Mouse (Mus musculus): ENCODE data around the gene Rbfox1. TPM values are rescaled to one million over a fixed set of nuclear protein-coding genes. Genes with fewer than 3 reads are reported as not detected.

Gene Rbfox1
- total RNA-seq, 2 experiments from 2014 or later: 342 to 356 TPM

DNA sequence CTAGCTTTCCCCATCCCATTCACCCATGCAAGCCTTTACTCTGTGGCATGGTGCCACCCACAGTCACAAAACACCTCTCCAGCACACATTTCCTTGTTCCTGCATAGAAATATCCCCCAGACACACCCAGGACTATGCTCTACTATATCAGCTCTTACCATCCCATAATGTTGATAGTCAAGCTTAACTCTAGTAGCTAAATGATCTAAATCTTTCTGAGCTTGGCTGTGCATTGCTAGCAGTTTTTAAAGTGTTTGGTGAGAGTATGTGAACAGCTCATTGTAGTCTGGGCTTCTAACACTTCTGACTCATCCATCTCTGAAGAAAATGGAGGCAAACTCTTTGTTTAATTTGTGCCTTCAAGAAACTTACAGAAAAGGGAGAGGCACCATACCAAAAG is 297.2 kb downstream of the Rbfox1 start:
- DNase-seq (ENCODE audit: low spot score in 2 of 2): no peak

DNA sequence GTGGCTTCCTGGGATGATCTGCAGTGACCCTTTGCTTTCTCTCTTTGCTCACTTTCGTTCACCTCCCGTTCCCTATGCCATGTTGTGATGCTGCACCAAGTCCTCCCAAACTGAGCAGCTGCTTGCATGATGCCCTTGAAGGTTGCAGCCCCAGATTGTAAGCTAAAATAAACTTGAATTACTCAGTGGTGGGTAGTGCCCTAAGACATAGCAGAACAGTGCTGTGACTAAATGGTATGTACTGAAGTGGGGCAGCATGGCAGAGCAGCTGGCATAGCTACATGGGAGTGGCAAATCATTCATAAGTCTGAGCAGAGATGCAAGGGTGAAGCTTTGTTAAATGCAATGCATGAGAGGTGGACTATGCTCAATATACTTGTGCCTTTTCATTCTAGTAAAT is 307.2 kb downstream of the Rbfox1 start:
- peak in 1 of 2 experiments; percentile 13 for DNase-seq (ENCODE audit: low spot score in 2 of 2)

DNA sequence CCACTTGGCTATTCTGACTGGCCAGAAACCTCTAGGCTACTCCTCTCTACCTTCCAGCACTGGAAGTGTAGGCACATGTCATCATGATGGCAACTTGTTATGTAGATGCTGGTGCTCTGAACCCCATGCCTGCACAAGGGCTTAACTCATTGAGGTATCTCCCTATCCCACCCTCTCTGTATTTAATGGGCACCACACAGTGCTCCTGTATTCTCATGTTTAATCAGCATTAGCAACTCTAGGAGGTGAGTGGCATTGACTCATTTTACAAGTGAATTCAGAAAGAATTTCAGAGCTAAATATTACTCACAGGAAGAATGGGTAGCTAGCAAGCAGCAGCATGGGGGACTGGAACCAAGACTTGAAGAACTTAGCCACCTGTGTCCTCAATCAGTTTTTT is 321.3 kb downstream of the Rbfox1 start:
- DNase-seq (ENCODE audit: low spot score in 2 of 2): no peak

DNA sequence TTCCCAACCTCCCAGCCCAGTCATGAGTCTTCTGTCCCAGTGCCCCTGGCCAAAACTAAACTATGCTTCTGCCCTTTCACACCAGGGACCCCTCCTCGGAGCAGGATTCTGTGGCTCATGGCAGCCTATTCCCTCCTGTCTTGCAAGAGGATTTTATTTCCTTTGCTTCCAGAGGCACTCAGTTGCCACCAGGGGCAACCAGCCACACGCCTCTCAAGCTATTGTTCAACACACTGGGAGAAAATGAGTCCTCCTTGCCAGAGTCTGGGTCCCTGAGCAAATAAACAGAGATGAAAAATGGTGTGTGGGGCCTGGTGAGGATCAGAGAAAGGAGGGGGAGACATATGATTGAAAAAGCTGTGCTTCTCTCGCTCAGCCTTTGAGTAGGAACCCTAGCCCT is 327.8 kb downstream of the Rbfox1 start:
- DNase-seq (ENCODE audit: low spot score in 2 of 2): no peak

DNA sequence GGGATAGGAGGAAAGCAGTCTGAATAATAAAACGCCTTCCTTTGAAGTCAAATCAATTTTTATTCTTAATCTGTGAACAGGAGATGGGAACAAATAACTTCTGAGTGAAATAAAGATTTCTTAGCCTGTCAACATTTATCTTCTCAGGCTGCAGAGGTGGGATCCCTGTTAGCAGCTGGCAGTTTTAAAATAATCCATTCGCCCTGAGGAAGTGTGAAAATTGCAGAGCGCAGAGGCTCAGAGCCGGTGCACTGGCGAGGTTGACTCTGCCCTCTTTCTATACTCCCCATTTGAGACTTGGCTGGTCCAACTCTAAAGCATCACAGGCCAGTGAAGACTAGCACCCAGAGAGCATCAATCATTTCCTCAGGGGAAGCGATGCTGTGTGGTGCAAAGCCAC is 342.3 kb downstream of the Rbfox1 start:
- no peak for DNase-seq (ENCODE audit: low spot score in 2 of 2)

DNA sequence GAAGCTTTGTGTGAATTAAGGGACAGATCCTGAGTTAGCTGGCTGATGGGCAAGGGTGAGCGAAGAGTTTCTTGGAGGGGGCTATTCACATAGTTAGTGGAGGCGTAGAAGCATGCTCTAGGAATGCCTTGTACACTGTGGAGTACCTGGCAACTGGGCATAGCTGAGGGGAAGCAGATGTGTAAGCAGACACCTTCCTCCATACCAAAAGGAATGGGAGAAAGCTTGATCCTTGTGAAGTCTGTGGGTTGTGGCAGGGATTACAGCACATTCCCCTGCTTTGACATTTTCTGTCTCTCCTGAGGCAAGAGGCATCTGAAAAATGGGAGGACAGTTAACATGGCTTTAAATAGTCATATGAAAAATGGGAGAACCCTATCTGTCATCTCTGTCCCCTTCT is 347.8 kb downstream of the Rbfox1 start:
- no peak for DNase-seq (ENCODE audit: low spot score in 2 of 2)

DNA sequence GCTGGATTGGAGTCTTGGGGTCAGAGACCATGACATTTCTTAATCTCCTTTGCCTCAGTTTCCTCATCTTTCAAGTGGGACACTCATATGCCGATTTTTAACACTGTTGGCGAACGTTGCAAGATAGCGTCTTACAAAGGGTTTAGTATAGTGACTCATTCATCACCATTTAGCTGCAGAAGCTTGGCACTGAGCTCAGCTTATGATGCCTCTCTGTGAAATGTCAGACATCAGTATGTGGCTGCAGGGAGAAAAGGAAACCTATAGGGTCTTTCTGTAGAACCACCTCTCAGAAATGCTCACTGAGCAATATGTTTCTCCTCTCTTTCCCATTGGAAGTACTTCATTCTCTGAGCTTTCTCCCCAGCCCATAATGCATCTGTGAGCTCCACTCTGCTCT is 356.2 kb downstream of the Rbfox1 start:
- DNase-seq (ENCODE audit: low spot score in 2 of 2): no peak

DNA sequence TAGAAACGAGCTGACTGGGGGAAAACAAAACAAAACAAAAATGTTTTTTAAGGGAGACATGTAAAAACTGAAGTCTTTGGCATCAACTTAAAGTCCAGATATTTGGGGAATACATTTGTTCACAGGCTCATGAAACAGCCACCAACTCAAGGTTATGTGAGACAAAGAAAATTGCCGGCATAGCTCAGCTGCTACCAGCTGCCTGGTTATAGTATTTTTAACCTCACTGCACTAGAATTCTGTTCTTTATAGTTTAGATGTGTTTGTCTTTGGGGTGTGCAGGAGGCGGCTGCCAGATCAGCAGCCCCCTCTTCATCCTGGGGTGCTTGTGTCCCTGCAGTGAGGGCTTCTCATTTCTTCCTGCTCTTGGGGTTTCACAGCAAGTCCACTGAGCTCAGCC is 357.3 kb downstream of the Rbfox1 start:
- no peak for DNase-seq (ENCODE audit: low spot score in 2 of 2)

DNA sequence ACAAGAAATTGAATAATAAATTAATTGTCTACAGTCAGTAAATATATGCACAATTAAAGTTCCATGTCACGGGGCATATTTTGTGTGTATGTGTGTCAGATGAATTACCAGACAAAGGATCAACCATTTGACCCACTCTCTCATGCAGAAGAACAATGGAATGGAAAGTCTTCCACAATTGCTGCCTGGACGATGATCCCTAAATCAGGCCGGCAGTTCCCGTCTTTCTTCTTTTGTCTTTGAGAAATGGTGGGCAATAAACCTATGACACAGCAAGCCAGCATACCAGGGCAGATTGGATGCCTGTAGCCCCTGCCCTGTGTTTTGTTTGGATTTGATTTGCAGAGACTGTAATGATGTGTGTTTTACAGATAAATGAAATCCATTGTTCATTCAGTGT is 362.4 kb downstream of the Rbfox1 start:
- DNase-seq (ENCODE audit: low spot score in 2 of 2): no peak

DNA sequence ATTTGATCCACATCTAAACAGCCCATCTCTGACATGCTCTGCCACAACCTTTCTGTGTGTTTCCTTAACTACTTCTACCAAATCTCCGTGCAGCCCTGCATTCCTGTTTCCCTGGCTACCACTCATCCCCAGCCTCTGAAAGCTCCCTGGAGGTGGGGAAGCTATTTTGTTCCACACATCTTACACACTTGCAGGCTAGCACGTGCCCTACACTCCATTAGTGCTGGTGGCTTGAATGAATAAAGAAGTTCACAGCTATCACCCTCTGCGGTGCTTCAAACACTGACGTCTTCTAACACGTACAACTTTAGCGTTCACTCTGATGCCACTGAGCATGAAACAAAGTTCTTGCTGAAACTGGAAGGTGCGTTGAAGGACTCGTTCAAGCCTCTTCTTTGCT is 379.4 kb downstream of the Rbfox1 start:
- no peak for DNase-seq (ENCODE audit: low spot score in 2 of 2)

DNA sequence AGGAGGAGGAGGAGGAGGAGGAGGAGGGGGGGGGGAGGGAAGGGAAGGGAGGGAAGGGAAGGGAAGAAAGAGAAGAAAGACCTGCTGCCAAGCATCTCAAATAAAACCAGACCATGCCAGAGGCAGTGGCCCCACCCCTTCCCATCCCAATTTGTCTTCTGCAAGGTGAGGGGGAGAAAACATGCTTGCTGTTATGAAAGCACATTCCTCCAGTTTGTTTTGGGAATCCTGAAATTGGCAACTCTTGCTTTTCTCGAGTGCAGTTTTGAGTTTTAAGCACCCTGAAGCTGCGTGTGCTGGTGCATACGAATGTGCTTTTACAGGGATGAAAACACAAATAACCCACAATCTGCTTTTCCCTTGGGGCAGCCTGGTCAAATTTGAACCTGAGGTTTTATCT is 380.5 kb downstream of the Rbfox1 start:
- no peak for DNase-seq (ENCODE audit: low spot score in 2 of 2)

DNA sequence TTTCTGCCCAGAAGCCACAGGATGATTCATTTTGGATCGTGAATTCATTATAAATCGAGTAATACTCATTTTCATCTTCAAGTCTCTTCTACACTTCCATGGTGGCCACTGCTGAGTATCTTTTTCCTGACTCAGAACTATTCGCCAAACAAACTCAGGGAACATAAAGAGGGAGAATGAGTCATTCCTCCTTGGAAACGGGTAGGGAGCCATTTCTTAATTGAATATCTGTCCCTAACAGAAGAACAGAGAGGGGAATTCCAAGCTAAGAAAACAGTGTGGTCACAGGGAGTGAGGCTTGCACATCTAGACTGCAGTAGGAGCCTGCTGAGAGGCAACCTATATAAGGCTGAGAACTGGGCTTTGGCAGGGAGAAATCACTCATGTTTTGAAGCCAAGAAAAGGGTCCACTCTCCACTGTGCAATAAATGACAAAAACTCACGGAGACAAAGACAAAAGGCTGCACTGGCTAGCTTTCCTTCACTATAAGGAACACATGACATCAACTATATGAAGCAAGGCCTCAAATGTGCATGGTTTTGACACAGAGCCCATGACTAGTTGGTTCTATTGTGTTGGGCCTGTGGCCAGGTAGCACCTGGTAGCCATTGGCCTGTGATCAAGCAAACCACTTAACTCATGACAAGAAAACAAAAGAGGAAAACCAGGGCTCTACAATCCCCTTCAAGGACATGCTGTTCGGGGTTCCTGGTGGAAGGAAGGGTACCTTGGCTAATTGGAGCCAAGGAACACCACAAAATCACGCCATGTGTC is 386.6 kb downstream of the Rbfox1 start:
- no peak for DNase-seq (ENCODE audit: low spot score in 2 of 2)

DNA sequence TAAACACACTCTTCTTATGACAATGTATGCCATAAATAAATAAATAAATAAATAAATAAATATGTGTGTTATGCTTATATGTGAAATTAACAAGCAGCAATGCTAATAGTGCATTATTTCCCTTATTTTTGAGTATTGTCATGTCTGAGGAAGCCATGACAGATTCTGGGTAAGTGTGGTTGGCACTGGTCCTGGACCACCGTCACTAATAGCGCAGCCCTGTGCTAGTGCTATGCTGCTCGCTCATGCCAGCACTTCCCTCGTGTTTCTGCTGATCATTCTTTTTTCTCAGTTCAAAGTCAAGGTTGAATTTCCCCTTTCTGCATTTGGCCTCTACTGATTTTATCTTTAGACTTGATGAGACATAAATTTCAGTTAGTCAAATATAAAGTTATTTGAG is 398.3 kb downstream of the Rbfox1 start:
- no peak for DNase-seq (ENCODE audit: low spot score in 2 of 2)

DNA sequence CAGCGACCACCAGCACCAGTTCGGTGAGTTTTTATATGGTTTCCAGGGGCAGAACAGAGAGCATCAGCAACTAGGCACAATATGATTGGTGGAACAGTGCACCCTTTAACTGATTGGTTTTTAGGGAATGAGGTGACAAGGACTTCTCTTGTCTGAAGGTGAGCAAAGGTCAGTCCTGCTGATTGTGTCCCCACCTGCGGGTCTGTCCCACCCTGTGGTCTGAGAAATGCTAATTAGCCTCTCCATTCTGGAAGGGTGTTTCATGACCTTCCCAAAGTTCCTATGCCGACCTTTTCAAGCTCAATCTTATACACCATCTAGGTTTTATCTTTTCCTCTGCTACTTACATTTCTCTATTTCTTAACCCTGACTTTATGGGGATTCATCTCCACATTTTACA is 399.2 kb downstream of the Rbfox1 start:
- DNase-seq (ENCODE audit: low spot score in 2 of 2): no peak

DNA sequence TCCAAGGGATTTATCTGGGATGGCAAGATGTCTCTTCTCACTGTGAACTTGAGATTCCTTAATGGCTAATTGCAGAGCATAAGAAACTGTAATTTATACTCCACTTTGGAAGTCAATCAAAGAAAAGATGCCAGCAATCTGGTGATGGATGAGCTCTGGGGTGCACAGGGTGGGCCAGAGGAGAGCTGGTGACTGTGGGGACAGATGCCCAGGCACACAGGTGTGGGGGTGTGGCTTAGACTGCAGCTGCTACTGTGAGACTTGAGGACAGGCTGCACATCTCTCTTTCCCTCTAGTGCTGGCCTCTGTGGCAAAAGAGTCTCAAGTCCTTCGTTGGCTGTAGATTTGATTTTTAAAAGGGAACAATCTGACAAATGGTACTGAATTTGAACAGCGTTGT is 402.5 kb downstream of the Rbfox1 start:
- no peak for DNase-seq (ENCODE audit: low spot score in 2 of 2)

DNA sequence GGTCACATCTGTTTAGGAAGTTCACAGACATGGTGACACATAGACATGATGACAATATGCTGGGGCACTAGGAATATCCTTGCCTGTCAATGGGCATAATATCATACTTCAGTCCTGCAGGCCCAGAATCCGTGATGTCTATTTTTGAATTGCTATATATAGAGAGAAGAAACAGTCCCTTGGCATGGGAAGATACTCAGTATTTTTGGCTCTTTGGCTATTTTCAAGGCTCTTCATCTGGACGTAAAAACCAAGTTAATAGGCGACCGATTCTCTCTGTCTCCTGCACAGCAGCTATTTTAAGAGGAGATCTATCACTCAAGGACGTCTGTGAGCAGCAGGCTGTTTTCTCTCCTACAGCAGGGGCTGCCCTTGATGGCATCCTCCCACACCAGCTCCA is 415.0 kb downstream of the Rbfox1 start:
- DNase-seq (ENCODE audit: low spot score in 2 of 2): no peak

DNA sequence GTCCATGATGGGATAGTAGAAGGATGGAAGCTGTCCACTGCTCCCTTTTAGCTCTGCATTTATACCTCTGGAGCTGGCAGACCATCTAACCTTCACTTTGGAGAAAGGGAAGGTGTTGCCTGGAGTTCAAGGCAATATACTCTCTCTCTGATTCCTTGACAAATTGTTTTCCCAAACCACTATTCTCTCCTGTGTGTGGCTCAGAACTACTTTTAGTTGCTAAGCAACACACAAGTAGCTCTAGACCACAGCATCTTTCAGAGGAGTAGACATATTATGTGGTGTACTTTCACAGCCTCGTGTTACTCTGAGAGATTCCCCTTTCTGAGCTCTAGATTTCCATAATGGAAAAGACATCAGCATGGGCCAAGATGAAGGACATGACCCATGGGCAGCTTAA is 417.9 kb downstream of the Rbfox1 start:
- DNase-seq (ENCODE audit: low spot score in 2 of 2): no peak

DNA sequence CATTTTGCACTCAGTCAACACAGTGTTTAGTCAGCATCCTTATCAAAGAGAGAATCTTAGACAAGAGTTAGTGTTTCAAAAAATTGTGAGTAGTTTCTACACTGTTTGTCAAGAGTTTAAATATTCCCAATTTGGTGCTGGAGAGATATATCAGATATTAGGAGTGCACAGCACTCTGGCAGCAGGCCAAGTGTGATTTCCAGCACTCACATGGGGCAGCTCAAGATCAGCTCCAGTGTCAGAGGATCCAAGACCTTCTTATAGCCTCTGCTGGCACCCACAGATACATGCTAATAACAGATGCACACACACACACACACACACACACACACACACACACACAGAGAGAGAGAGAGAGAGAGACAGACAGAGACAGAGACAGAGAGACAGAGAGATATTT is 424.8 kb downstream of the Rbfox1 start:
- DNase-seq (ENCODE audit: low spot score in 2 of 2): no peak

DNA sequence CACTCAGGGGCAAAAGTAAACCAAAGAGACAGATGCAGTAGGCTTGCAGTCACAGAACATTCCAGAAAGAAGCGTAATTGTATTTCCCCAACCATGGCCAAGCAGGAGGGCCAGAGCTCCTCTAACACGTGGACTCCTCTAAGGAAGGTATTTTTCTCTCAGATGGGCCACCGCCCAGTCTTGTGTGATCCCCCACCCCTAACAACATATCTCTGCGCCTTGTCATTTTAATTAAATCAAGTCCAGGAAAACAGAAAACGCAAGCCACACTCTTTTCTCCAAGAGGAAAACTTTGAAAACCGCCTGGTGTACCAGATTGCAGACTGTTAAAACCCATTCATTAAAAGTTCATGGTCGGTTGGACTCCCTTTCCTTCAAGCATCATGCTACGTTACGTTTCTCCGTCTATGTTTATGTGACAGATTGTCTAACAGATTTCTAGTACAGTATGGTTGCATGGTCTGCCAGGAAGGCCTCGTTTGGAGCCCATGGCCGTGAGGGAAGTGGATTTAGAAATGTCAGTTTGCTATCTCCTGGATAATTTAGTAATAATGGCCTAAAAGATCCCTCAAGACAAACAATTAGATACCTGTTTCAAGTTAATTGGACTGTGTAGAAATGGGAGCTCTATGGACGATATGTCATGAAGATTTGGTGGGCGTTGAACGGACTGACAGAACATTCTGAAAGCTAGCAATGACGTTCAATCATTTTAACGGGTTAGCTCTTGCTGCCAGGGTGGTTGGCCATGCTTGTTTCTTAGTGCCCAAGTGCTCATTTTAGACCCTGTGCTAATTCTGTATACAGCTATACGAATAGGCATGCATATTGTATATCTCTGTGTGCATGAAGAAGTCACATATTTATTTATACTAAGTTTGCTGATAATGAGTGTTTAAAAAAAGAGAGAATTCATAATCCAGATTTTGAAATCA is 425.9 kb downstream of the Rbfox1 start:
- DNase-seq (ENCODE audit: low spot score in 2 of 2): peak in 1 of 2 experiments; percentile 77

DNA sequence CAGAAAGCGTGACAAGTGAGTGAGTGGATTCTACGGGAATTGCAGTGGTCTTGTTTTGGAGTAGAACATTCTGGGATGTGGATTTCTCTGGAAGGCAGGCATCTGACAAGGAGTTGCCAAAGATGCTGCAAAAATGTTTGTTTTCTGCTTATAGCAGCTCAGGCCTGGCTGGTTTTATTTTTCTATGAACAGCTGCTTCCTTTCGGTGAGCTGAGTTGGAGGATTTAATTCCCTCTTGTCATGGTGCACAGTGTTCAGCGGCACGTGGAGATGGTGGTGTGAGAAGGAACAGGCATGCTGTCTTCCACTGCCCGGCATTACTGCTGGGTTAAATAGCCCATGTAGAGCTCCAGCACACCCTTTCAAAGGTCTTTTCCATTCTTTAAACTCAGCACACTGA is 428.5 kb downstream of the Rbfox1 start:
- DNase-seq (ENCODE audit: low spot score in 2 of 2): peak; percentile 22 to 46

DNA sequence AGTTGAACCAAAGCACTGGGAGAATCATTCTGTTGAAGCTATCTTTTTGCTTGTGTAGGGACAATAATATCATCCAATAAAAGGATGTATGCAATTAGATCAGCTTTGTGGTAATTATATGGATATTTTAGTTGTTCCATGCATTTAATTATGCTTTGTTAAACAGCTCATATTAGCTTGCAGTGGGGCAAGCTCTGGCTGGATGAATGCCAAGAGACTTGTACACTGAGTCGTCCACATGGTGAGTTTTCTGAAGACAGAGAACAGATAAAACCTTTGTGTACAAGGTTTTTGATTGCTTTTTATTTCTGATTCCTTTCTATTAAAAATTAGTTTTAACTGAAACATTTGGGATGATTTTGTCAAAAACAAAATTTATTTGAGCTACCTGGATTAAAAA is 439.7 kb downstream of the Rbfox1 start:
- no peak for DNase-seq (ENCODE audit: low spot score in 2 of 2)

DNA sequence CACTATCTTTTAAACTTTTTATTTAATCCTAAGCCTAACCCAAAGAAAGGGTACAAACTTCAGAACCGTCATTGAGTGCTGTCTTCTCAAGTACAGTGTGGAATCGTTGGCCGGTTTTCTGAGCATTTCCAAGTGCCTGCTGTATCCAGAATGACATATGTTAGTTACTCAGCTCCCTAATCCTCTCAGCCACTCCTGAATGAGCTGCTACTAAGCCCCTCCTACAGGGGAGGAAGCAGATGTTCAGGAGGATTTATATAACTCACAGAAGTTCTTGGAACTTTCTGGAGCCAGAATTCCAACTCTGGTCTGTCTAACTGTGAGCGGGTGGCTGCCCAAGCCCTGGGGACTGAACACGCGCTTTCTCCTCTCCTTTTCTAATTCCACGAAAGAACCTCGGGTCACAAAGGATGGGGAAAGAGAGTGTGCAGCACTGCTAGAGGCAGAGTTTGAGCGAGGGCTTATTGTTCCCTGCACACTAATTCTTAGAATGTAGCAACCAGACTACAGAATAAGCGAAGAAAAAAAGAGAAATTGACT is 446.3 kb downstream of the Rbfox1 start:
- no peak for DNase-seq (ENCODE audit: low spot score in 2 of 2)
